Mouse (Mus musculus) liver, embryonic 12.5 days (tissue): ENCODE results near the gene Cdk9. TPM values are rescaled to one million over a fixed set of nuclear protein-coding genes. Genes with fewer than 3 reads are reported as not detected.

Experiments
- ATAC-seq: fragments of 200-750 bp; cut with Nextera tagmentation; 2 replicates; pipeline ENCODE4 v1.8.0; 2017; ENCODE audit warnings: moderate number of reproducible peaks, mild to moderate bottlenecking, moderate library complexity
- H3K27ac ChIP-seq: fragments of 300-500 bp; sonication (generic); 2 replicates; pipeline ENCODE4 v1.5.1; 2016; ENCODE audit warnings: mild to moderate bottlenecking
- H3K27me3 ChIP-seq: fragments of 300-500 bp; sonication (generic); replicated peaks from 2 replicates; pipeline ENCODE4 v1.6.1; 2016; ENCODE audit warnings: mild to moderate bottlenecking, moderate library complexity
- H3K36me3 ChIP-seq: fragments of 300-500 bp; sonication (generic); 2 replicates; pipeline ENCODE4 v1.6.1; 2016; ENCODE audit warnings: mild to moderate bottlenecking, moderate library complexity
- H3K4me1 ChIP-seq: fragments of 300-500 bp; sonication (generic); 2 replicates; pipeline ENCODE4 v1.6.1; 2016
- H3K4me2 ChIP-seq: fragments of 300-500 bp; sonication (generic); 2 replicates; pipeline ENCODE4 v1.6.1; 2016; ENCODE audit warnings: mild to moderate bottlenecking, moderate library complexity
- H3K4me3 ChIP-seq: fragments of 300-500 bp; sonication (generic); 2 replicates; pipeline ENCODE4 v1.5.1; 2016; ENCODE audit warnings: mild to moderate bottlenecking, moderate library complexity
- H3K9ac ChIP-seq: fragments of 300-500 bp; sonication (generic); 2 replicates; pipeline ENCODE4 v1.6.1; 2016; ENCODE audit warnings: mild to moderate bottlenecking, moderate library complexity
- H3K9me3 ChIP-seq: fragments of 300-500 bp; sonication (generic); replicated peaks from 2 replicates; pipeline ENCODE4 v1.6.1; 2016; ENCODE audit warnings: mild to moderate bottlenecking, moderate library complexity
- WGBS: fragments of 180-500 bp; shearing (Covaris S2); methylation state at CpG from one replicate; pipeline ENCODE4 v1.1.7; 2016; ENCODE audit not compliant: insufficient replicate concordance; 5-methylcytosine and 5-hydroxymethylcytosine counted together
- polyA plus RNA-seq: library from polyadenylated mRNA; unstranded; fragments of >200 nt; fragmentation: Nextera tagmentation; extraction: Ambion mirVana; gene quantifications from 2 replicates; pipeline ENCODE4 v1.2.1, GENCODE M21; 2016

Cdk9 gene
- polyA plus RNA-seq, 1 experiment from 2014 or later = 86.1 TPM

DNA sequence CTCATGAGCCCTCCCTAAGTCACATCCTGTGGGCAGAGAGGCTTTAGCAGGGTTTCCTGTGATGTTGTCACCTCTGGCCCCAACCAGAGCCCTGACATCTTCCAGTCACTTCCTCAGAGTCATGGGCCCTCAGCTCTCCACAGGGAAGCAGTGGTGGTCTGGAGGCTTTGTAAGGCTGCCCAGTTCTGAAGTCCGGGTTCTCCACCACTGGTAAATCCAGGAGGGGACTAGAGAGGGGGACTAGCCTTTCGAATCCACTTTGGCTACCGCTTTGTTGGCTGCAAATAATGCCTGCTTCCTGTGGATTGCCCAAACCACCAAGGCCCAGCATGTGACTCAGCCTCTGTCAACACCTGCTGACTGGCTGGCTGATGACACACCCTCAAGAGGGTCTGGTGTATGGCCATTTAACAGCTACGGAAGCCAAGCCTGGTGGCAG lies 2.1 kb upstream of the Cdk9 start:
- H3K4me2 ChIP-seq = peak overlapping the region; percentile 9; the same call in 1 of the 2 replicates
- H3K9me3 ChIP-seq = no peaks in the 10 kb centered on the region
- no peak overlapping the region for H3K4me3 ChIP-seq
- H3K4me1 ChIP-seq = peaks cover 41% of the 10 kb centered on the region
- 12% methylated on average over 4 of the region's 4 CpGs for WGBS
- peak overlapping the region; percentile 12; the same call in 1 of the 2 replicates for H3K9ac ChIP-seq
- no peaks in the 10 kb centered on the region for H3K27me3 ChIP-seq
- H3K36me3 ChIP-seq = peaks cover 17% of the 10 kb centered on the region
- no peak for ATAC-seq
- H3K27ac ChIP-seq = peak overlapping the region; percentile 93

DNA sequence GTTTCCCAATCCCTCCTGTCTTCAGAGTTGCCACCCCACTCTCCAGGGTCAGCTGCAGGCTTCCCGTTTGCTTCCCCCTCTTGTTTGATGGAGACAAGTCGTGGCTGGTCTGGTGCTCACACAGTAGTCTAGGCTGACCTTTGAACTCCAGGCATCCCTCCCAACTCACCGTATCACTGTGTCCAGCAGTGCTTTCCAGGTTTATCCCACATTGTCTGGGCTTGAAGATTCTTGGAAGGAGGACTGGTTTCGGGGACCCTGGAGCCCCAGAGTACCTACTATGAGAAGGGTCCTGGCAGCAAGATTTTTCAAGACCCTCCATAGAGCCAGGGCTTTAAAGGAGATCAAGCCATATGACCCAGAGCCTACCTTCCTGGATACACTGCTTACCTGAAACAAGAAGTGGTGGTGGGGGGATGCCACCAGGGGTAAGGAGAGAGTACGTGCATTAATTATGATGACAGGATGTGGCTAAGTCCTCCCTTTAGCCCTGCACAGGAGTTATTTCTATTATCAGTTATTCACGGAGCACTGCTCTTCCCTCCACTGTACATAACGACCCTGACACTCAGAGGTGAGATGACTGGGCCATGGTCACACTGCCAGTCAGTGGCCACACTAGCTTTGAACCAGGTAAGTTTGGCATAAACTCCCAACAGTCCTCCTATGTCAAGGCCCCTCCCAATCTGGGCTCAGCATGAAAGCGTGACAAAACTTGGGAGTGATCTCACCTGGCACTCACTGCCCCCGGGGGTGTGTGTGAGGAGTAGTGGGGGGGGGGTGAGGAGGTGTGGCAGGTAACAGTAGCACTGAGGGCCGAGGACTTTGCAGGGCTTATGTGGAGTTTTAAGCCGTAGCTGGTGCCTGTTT lies 1.5 kb upstream of the Cdk9 start:
- H3K4me1 ChIP-seq = peaks cover 42% of the 10 kb centered on the region
- 32% methylated on average over 11 of the region's 11 CpGs for WGBS
- H3K27me3 ChIP-seq = no peaks in the 10 kb centered on the region
- no peak for ATAC-seq
- H3K36me3 ChIP-seq = peaks cover 24% of the 10 kb centered on the region
- peak overlapping the region; percentile 90 for H3K9ac ChIP-seq
- peak overlapping the region; percentile 93 for H3K27ac ChIP-seq
- H3K4me3 ChIP-seq = peak overlapping the region; percentile 93
- H3K4me2 ChIP-seq = peak overlapping the region; percentile 83
- no peaks in the 10 kb centered on the region for H3K9me3 ChIP-seq

GRCm38 (mm10) chr2:32712586-32712933 lies 316 bp downstream of the Cdk9 start:
- WGBS = under 1% methylated on average over 26 of the region's 44 CpGs
- H3K4me3 ChIP-seq = peak overlapping the region; percentile 93
- H3K27ac ChIP-seq = peak overlapping the region; percentile 93
- H3K27me3 ChIP-seq = no peaks in the 10 kb centered on the region
- peaks cover 45% of the 10 kb centered on the region for H3K4me1 ChIP-seq
- peak overlapping the region; percentile 83 for H3K4me2 ChIP-seq
- no peaks in the 10 kb centered on the region for H3K9me3 ChIP-seq
- peak; percentile 88 for ATAC-seq
- H3K36me3 ChIP-seq = peaks cover 42% of the 10 kb centered on the region
- peak overlapping the region; percentile 90 for H3K9ac ChIP-seq

DNA sequence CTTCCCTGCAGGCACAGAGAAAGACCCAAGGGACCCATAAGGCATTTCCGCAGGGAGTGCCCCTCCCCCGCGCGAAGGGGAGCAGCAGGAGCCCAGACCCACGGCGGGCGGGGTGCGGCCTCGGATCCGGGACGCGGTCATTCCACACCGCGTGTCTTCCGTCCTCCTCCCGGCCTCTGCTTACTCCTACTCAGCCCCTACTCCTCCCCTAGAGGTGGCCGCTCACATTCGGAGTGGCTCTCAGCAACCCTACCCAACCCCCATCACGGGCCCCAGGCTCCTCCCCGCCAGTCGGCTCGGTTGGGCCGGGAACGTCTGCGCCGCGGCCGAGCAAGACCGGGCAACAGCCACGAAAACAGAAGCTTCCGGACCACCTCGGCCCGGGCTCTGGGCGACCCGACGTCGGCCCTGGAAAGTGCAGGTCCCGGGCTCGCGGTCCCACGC lies 746 bp downstream of the Cdk9 start:
- peak overlapping the region; percentile 93 for H3K4me3 ChIP-seq
- H3K27ac ChIP-seq = peak overlapping the region; percentile 93
- H3K9me3 ChIP-seq = no peaks in the 10 kb centered on the region
- peak overlapping the region; percentile 83 for H3K4me2 ChIP-seq
- peaks cover 45% of the 10 kb centered on the region for H3K4me1 ChIP-seq
- peak; percentile 76 for ATAC-seq
- H3K9ac ChIP-seq = peak overlapping the region; percentile 90
- no peaks in the 10 kb centered on the region for H3K27me3 ChIP-seq
- WGBS = under 1% methylated on average over 41 of the region's 41 CpGs
- peaks cover 46% of the 10 kb centered on the region for H3K36me3 ChIP-seq

DNA sequence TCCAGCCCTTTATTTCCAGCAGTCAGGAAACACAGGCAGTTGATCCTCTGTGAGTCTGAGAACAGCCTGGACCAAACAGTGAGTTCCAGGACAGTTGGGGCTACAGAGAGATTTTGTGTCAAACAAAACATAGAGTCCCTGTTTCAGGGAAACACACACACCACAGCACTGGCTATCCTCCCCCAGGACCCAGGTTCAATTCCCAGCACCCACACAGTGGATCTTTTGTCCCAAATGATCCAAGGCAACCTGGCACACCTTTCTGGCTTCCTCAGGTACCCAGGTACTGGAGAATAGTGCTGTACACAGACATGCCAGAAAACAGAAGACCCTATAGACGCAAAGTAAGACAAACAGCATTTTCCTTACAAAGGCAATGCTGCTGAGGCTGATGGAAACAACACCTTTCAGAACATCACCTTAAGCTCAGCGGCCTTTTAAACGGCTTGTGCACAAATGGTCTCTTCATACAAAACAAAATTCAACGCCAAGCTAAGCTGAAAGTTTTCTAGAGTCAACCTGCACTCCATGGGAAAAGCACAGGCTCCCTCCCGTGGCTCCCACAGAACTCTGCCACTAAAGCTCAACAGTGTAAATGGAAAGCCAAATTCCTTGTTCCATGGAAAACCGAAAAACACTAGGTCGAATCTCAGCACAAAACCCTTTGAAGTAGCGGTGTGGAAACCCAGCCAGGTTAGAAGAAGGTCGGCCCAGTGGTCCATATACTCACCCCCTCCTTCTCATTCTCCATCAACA lies 1.4 kb downstream of the Cdk9 start:
- Histone ChIP-seq H3K4me2 (peak overlapping the region; percentile 83), H3K4me1 (peaks cover 45% of the 10 kb centered on the region), H3K27ac (peak overlapping the region; percentile 93), H3K4me3 (peak overlapping the region; percentile 93), H3K9me3 (no peaks in the 10 kb centered on the region), H3K27me3 (no peaks in the 10 kb centered on the region), H3K36me3 (peaks cover 52% of the 10 kb centered on the region), H3K9ac (peak overlapping the region; percentile 90)
- no peak for ATAC-seq
- 13% methylated on average over 9 of the region's 9 CpGs for WGBS

DNA sequence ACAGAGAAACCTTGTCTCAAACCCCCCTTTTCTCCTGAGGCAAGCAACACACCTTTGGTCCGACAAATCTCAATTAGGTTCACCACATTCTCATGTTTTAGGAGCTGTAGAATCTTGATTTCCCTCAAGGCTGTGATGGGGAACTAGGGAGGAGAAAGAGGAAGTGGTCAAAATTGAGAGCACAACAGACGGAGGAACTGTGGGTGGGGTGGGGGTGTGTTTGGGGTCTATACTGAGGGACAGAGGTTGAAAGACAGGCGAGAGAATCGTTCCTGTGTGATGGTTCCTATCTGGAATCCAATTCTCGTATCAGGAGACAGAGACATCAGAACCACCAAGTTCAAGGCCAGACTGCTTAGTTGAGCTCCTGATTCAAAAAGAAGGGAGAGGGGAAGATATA lies 2.5 kb downstream of the Cdk9 start:
- H3K4me3 ChIP-seq = no peak overlapping the region
- H3K27me3 ChIP-seq = no peaks in the 10 kb centered on the region
- no peak for ATAC-seq
- H3K4me2 ChIP-seq = peak overlapping the region; percentile 83; the same call in 1 of the 2 replicates
- 41% methylated on average over 5 of the region's 5 CpGs for WGBS
- peaks cover 44% of the 10 kb centered on the region for H3K4me1 ChIP-seq
- no peak overlapping the region for H3K27ac ChIP-seq
- H3K36me3 ChIP-seq = peaks cover 63% of the 10 kb centered on the region
- no peaks in the 10 kb centered on the region for H3K9me3 ChIP-seq
- no peak overlapping the region for H3K9ac ChIP-seq

DNA sequence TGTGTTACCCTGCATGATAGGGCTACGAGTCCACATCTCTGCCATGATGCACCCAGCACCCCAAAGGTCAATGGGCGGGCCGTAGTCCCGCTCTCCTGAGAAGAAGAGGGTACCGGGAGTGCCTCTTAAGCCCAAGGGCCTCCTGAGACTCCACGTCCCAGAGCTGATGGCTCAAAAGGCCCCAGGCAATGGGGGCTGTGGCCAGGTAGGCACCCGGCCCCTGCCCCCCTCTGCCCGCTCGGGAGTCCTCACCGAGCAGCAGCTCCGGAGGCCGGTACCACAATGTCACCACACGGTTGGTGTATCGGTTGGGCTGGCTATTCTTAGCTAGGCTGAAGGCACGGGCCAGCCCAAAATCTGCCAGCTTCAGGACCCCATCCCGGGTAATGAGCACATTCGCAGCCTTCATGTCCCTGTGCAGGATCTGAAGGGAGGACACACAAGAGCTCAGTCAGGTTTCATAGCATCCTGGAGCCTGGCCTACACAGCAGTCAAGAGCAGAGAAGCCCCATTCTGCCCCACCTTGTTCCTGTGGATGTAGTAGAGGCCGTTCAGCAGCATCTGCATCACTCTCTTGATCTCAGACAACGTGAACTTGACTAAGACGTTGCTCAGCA lies 3.2 kb downstream of the Cdk9 start:
- Histone ChIP-seq H3K4me2 (no peak overlapping the region), H3K36me3 (peaks cover 71% of the 10 kb centered on the region), H3K27ac (no peak overlapping the region), H3K9ac (no peak overlapping the region), H3K27me3 (no peaks in the 10 kb centered on the region), H3K9me3 (no peaks in the 10 kb centered on the region), H3K4me1 (peaks cover 40% of the 10 kb centered on the region), H3K4me3 (no peak overlapping the region)
- ATAC-seq = no peak
- WGBS = 89% methylated on average over 20 of the region's 20 CpGs

DNA sequence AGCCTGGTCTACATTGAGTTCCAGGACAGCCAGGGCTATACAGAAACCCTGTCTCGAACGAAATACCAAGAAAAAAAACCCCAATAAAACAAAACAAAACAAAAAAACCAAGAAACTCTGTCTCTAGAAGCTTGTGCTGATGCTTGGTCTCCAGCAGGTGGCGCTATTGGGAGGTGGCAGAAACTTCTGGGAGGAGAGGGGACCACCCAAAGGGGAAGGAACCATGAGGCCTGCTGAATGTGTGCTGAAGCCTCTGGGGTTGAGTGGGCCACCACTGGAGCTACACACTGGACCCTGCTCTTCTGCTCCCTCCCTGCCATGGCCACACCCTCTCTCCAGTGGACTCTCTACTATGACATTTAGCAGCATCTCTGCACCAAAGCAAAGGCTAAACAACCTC lies 4.2 kb downstream of the Cdk9 start:
- no peak overlapping the region for H3K4me2 ChIP-seq
- ATAC-seq = no peak
- H3K27ac ChIP-seq = no peak overlapping the region
- peaks cover 31% of the 10 kb centered on the region for H3K4me1 ChIP-seq
- 34% methylated on average over 3 of the region's 3 CpGs for WGBS
- H3K36me3 ChIP-seq = peaks cover 81% of the 10 kb centered on the region
- H3K9ac ChIP-seq = no peak overlapping the region
- no peaks in the 10 kb centered on the region for H3K9me3 ChIP-seq
- H3K4me3 ChIP-seq = no peak overlapping the region
- H3K27me3 ChIP-seq = no peaks in the 10 kb centered on the region

DNA sequence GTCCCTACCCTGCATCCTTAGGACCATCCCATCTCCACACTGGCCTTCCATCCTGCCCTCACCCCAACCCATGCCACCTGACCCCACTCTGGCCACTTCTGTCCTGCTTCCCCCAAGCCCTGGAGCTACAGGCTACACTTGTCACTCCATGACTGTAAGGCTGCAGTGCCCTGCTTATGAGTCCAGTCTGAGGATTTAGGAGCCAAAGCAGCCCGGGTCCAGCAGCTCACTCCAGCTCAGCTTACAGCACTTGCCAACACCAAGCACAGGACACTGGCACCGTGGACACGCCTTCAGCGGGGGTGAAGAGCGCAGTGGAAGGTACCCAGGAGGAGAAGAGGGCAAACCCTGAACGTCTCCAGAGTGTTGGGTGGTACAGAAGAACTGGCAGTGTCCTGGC lies 5.9 kb downstream of the Cdk9 start:
- H3K27me3 ChIP-seq = no peaks in the 10 kb centered on the region
- whole genome bisulfite sequencing = 89% methylated on average over 6 of the region's 6 CpGs
- H3K4me1 ChIP-seq = peaks cover 30% of the 10 kb centered on the region
- no peak overlapping the region for H3K4me2 ChIP-seq
- no peaks in the 10 kb centered on the region for H3K9me3 ChIP-seq
- no peak overlapping the region for H3K27ac ChIP-seq
- H3K36me3 ChIP-seq = peaks cover 98% of the 10 kb centered on the region
- H3K4me3 ChIP-seq = no peak overlapping the region
- no peak for ATAC-seq
- no peak overlapping the region for H3K9ac ChIP-seq

GRCm38 (mm10) chr2:32705018-32705417 lies 7.9 kb downstream of the Cdk9 start:
- H3K27me3 ChIP-seq = no peaks in the 10 kb centered on the region
- no peak for ATAC-seq
- peak overlapping the region; percentile 59 for H3K27ac ChIP-seq
- 90% methylated on average over 7 of the region's 7 CpGs for WGBS
- no peak overlapping the region for H3K4me2 ChIP-seq
- H3K4me1 ChIP-seq = peaks cover 16% of the 10 kb centered on the region
- no peak overlapping the region for H3K4me3 ChIP-seq
- peaks cover 83% of the 10 kb centered on the region for H3K36me3 ChIP-seq
- H3K9ac ChIP-seq = no peak overlapping the region
- no peaks in the 10 kb centered on the region for H3K9me3 ChIP-seq

- H3K4me1 ChIP-seq = peaks cover 10% of the 10 kb centered on the region
- H3K4me3 ChIP-seq = no peak within 1 kb of the TSS
- WGBS = 69% methylated on average over 2 of the region's 2 CpGs
- H3K36me3 ChIP-seq = peaks cover 73% of the 10 kb centered on the region
- ATAC-seq = peak; percentile 50
- H3K27ac ChIP-seq = peak within 1 kb of the TSS; percentile 76
- no peak within 1 kb of the TSS for H3K9ac ChIP-seq
- H3K4me2 ChIP-seq = peak within 1 kb of the TSS; percentile 26; the same call in 1 of the 2 replicates
- no peaks in the 10 kb centered on the region for H3K9me3 ChIP-seq
- H3K27me3 ChIP-seq = no peaks in the 10 kb centered on the region
These were observed 8.9 kb downstream of the Cdk9 start, which contains the start of gene Fpgs for GRCm38 (mm10) chr2:32704021-32704421. Gene Fpgs (minus strand): TSS chr2:32704145.
